Mouse (Mus musculus) myocyte (in vitro differentiated cells): ENCODE measurements around the gene Asb18. TPM values are rescaled to one million over a fixed set of nuclear protein-coding genes. Genes with fewer than 3 reads are reported as not detected.

ENCODE experiments used
- H3K27me3 ChIP-seq: one replicate; pipeline ENCODE4 v1.6.1; 2011; ENCODE audit not compliant: control insufficient read depth, insufficient read depth, insufficient read length
- H3K36me3 ChIP-seq: one replicate; pipeline ENCODE4 v1.6.1; 2011; ENCODE audit not compliant: control insufficient read depth, insufficient read depth
- H3K4me2 ChIP-seq: one replicate; pipeline ENCODE4 v1.6.1; 2011; ENCODE audit warnings: low read depth, control low read depth
- H3K4me3 ChIP-seq: one replicate; pipeline ENCODE4 v1.5.1; 2011; ENCODE audit warnings: mild to moderate bottlenecking, control low read depth, moderate library complexity
- H3K79me2 ChIP-seq: one replicate; pipeline ENCODE4 v1.6.1; 2011; ENCODE audit not compliant: control insufficient read depth, insufficient read depth
- H3ac ChIP-seq: one replicate; pipeline ENCODE4 v1.6.1; 2011; ENCODE audit not compliant: control insufficient read depth, insufficient read length
- CEBPB ChIP-seq: IDR thresholded peaks from 2 replicates; pipeline ENCODE4 v1.6.1; 2011; ENCODE audit warnings: mild to moderate bottlenecking, moderate library complexity; ENCODE audit not compliant: poor library complexity, insufficient read depth, severe bottlenecking
- E2F4 ChIP-seq: IDR thresholded peaks from one replicate; pipeline ENCODE4 v1.6.1; 2011; ENCODE audit warnings: mild to moderate bottlenecking, control low read depth, moderate library complexity; ENCODE audit not compliant: insufficient read depth
- MAX ChIP-seq: IDR thresholded peaks from one replicate; pipeline ENCODE4 v1.6.1; 2011; ENCODE audit warnings: low read depth, mild to moderate bottlenecking, control low read depth
- MYOD1 ChIP-seq, 3 experiments: IDR thresholded peaks; one replicate each; pipeline ENCODE4 v1.6.1; 2011; ENCODE audit warnings: control low read depth in 2 of 3, low read depth in 2 of 3, mild to moderate bottlenecking in 2 of 3, moderate library complexity in 1 of 3; ENCODE audit not compliant: insufficient read length in 2 of 3, control insufficient read depth in 1 of 3
- MYOG ChIP-seq, 3 experiments: IDR thresholded peaks; one replicate each; pipeline ENCODE4 v1.6.1; 2011; ENCODE audit warnings: control low read depth in 2 of 3, low read depth in 2 of 3, mild to moderate bottlenecking in 2 of 3; ENCODE audit not compliant: insufficient read length in 2 of 3, control insufficient read depth in 1 of 3, insufficient read depth in 1 of 3
- POLR2A ChIP-seq: IDR thresholded peaks from one replicate; pipeline ENCODE4 v1.6.1; 2011; ENCODE audit warnings: low read depth, mild to moderate bottlenecking, control low read depth, moderate library complexity; ENCODE audit not compliant: insufficient read length
- POLR2AphosphoS2 ChIP-seq: IDR thresholded peaks from one replicate; pipeline ENCODE4 v1.6.1; 2011; ENCODE audit warnings: low read depth, control low read depth; ENCODE audit not compliant: insufficient read length
- REST ChIP-seq: IDR thresholded peaks from one replicate; pipeline ENCODE4 v1.6.1; 2011; ENCODE audit warnings: mild to moderate bottlenecking, control low read depth, moderate library complexity; ENCODE audit not compliant: insufficient read depth, insufficient read length
- SRF ChIP-seq: IDR thresholded peaks from one replicate; pipeline ENCODE4 v1.6.1; 2011; ENCODE audit warnings: low read depth; ENCODE audit not compliant: control insufficient read depth, insufficient read length
- TCF12 ChIP-seq: IDR thresholded peaks from one replicate; pipeline ENCODE4 v1.6.1; 2011; ENCODE audit warnings: mild to moderate bottlenecking, control low read depth; ENCODE audit not compliant: poor library complexity, insufficient read depth, severe bottlenecking
- TCF3 ChIP-seq: IDR thresholded peaks from one replicate; pipeline ENCODE4 v1.6.1; 2011; ENCODE audit warnings: low read depth, control low read depth; ENCODE audit not compliant: insufficient read length
- USF1 ChIP-seq: IDR thresholded peaks from one replicate; pipeline ENCODE4 v1.6.1; 2011; ENCODE audit warnings: low read depth, mild to moderate bottlenecking, control low read depth, moderate library complexity
- polyA plus RNA-seq: library from polyadenylated mRNA; unstranded; fragments of >200 nt; fragmentation: generic; extraction: Trizol; gene quantifications from one replicate; pipeline ENCODE4 v1.2.1, GENCODE M21; 2012; ENCODE audit warnings: missing spikeins

Gene Asb18
- polyA plus RNA-seq, 1 experiment = 0.01 TPM

- TF ChIP-seq MYOG (IDR thresholded peaks at IDR 0.05; ENCODE audit: control insufficient read depth in 1 of 3, insufficient read depth in 1 of 3, insufficient read length in 2 of 3, low read depth in 2 of 3) (no peak), E2F4 (no peak), MYOD1 (IDR thresholded peaks at IDR 0.05; ENCODE audit: control insufficient read depth in 1 of 3, insufficient read length in 2 of 3, low read depth in 2 of 3) (no peak), REST (no peak), TCF3 (no peak), CEBPB (no peak), USF1 (no peak), TCF12 (no peak)
- no peaks in the 10 kb centered on the region for H3K79me2 ChIP-seq
- H3K27me3 ChIP-seq = no peaks in the 10 kb centered on the region
- H3K4me3 ChIP-seq = no peak overlapping the region
- H3ac ChIP-seq = no peak overlapping the region
- H3K4me2 ChIP-seq = peak overlapping the region; percentile 55
- no peaks in the 10 kb centered on the region for H3K36me3 ChIP-seq
Observed at GRCm38 (mm10) chr1:90050046-90050739, 35.7 kb upstream of the Asb18 start.

GRCm38 (mm10) chr1:90028305-90028704 is 13.8 kb upstream of the Asb18 start:
- H3K79me2 ChIP-seq = no peaks in the 10 kb centered on the region
- H3K4me3 ChIP-seq = no peak overlapping the region
- H3K4me2 ChIP-seq = no peak overlapping the region
- H3ac ChIP-seq = no peak overlapping the region
- TF ChIP-seq REST (peak; percentile 80), USF1 (no peak)
- no peaks in the 10 kb centered on the region for H3K36me3 ChIP-seq
- peaks cover 1% of the 10 kb centered on the region for H3K27me3 ChIP-seq

GRCm38 (mm10) chr1:90026945-90027344 is 12.5 kb upstream of the Asb18 start:
- H3K79me2 ChIP-seq = no peaks in the 10 kb centered on the region
- peaks cover 3% of the 10 kb centered on the region for H3K27me3 ChIP-seq
- no peak for TF ChIP-seq POLR2AphosphoS2
- TF ChIP-seq MYOG (IDR thresholded peaks at IDR 0.05; ENCODE audit: control insufficient read depth in 1 of 3, insufficient read depth in 1 of 3, insufficient read length in 2 of 3, low read depth in 2 of 3) = no peak
- TF ChIP-seq MAX = no peak
- TF ChIP-seq MYOD1 (IDR thresholded peaks at IDR 0.05; ENCODE audit: control insufficient read depth in 1 of 3, insufficient read length in 2 of 3, low read depth in 2 of 3) = no peak
- no peak overlapping the region for H3K4me3 ChIP-seq
- H3K4me2 ChIP-seq = no peak overlapping the region
- no peaks in the 10 kb centered on the region for H3K36me3 ChIP-seq
- H3ac ChIP-seq = no peak overlapping the region

GRCm38 (mm10) chr1:90020336-90020735 is 5.9 kb upstream of the Asb18 start:
- TF ChIP-seq E2F4 (no peak), TCF12 (no peak), TCF3 (no peak), SRF (no peak), MAX (no peak), MYOG (IDR thresholded peaks at IDR 0.05; ENCODE audit: control insufficient read depth in 1 of 3, insufficient read depth in 1 of 3, insufficient read length in 2 of 3, low read depth in 2 of 3) (no peak), POLR2A (no peak), CEBPB (no peak), MYOD1 (IDR thresholded peaks at IDR 0.05; ENCODE audit: control insufficient read depth in 1 of 3, insufficient read length in 2 of 3, low read depth in 2 of 3) (no peak), POLR2AphosphoS2 (no peak), REST (no peak), USF1 (no peak)
- Histone ChIP-seq H3ac (no peak overlapping the region), H3K36me3 (no peaks in the 10 kb centered on the region), H3K27me3 (peaks cover 3% of the 10 kb centered on the region), H3K4me3 (no peak overlapping the region), H3K4me2 (no peak overlapping the region), H3K79me2 (no peaks in the 10 kb centered on the region)

- H3ac ChIP-seq = no peak overlapping the region
- H3K36me3 ChIP-seq = no peaks in the 10 kb centered on the region
- H3K27me3 ChIP-seq = no peaks in the 10 kb centered on the region
- H3K4me2 ChIP-seq = no peak overlapping the region
- no peaks in the 10 kb centered on the region for H3K79me2 ChIP-seq
- no peak overlapping the region for H3K4me3 ChIP-seq
- TF ChIP-seq TCF12 = no peak
- TF ChIP-seq CEBPB = no peak
- no peak for TF ChIP-seq REST
- no peak for TF ChIP-seq POLR2AphosphoS2
- no peak for TF ChIP-seq SRF
- no peak for TF ChIP-seq MYOG (IDR thresholded peaks at IDR 0.05; ENCODE audit: control insufficient read depth in 1 of 3, insufficient read depth in 1 of 3, insufficient read length in 2 of 3, low read depth in 2 of 3)
- TF ChIP-seq POLR2A = no peak
- TF ChIP-seq TCF3 = no peak
- no peak for TF ChIP-seq MAX
- no peak for TF ChIP-seq E2F4
- TF ChIP-seq USF1 = no peak
- TF ChIP-seq MYOD1 (IDR thresholded peaks at IDR 0.05; ENCODE audit: control insufficient read depth in 1 of 3, insufficient read length in 2 of 3, low read depth in 2 of 3) = no peak
Observed at GRCm38 (mm10) chr1:90018071-90018470, 3.6 kb upstream of the Asb18 start.
